Mouse (Mus musculus) ES-E14 (cell line): ENCODE data around the gene Tars2. TPM values are rescaled to one million over a fixed set of nuclear protein-coding genes. Genes with fewer than 3 reads are reported as not detected.

Experiments used
- DNase-seq: peaks from one replicate; pipeline ENCODE4 v3.0.0-alpha.2; 2013; ENCODE audit warnings: low read depth, low spot score
- H3K27ac ChIP-seq: 2 replicates; pipeline ENCODE4 v1.5.1; 2012; ENCODE audit warnings: low read depth, mild to moderate bottlenecking, low read length, moderate library complexity, mixed read lengths; ENCODE audit not compliant: poor library complexity, insufficient read depth, severe bottlenecking
- H3K36me3 ChIP-seq: 2 replicates; pipeline ENCODE4 v1.6.1; 2012; ENCODE audit warnings: mild to moderate bottlenecking, low read length, moderate library complexity, mixed read lengths; ENCODE audit not compliant: control insufficient read depth, poor library complexity, insufficient read depth, severe bottlenecking
- H3K4me1 ChIP-seq, 2 experiments: fragments of 150-350 bp in 1 of 2; sonication (generic) in 1 of 2; 2 replicates each; pipeline ENCODE4 v1.6.1; 2012; ENCODE audit warnings: low read length in 2 of 2, mild to moderate bottlenecking in 1 of 2, mixed read lengths in 1 of 2; ENCODE audit not compliant: control insufficient read depth in 2 of 2, insufficient read depth in 2 of 2, poor library complexity in 1 of 2
- H3K4me3 ChIP-seq, 2 experiments: fragments of 150-350 bp in 1 of 2; sonication (generic) in 1 of 2; 2 replicates each; pipeline ENCODE4 v1.5.1; 2012; ENCODE audit warnings: low read length in 2 of 2, low read depth in 1 of 2, mild to moderate bottlenecking in 1 of 2, mixed read lengths in 1 of 2; ENCODE audit not compliant: insufficient read depth in 1 of 2, poor library complexity in 1 of 2, severe bottlenecking in 1 of 2
- H3K9ac ChIP-seq: 2 replicates; pipeline ENCODE4 v1.6.1; 2012; ENCODE audit warnings: low read depth, mild to moderate bottlenecking, low read length, mixed read lengths; ENCODE audit not compliant: poor library complexity, insufficient read depth, severe bottlenecking
- H3K9me3 ChIP-seq: fragments of 150-350 bp; sonication (generic); 2 replicates; pipeline ENCODE4 v1.6.1; 2012; ENCODE audit warnings: low read depth, mild to moderate bottlenecking, low read length; ENCODE audit not compliant: control insufficient read depth, insufficient read depth
- CHD2 ChIP-seq: IDR thresholded peaks from 2 replicates; pipeline ENCODE4 v1.6.1; 2014; ENCODE audit warnings: mild to moderate bottlenecking, low read depth, low read length, inconsistent platforms
- HCFC1 ChIP-seq: IDR thresholded peaks from 2 replicates; pipeline ENCODE4 v1.6.1; 2012; ENCODE audit warnings: low read length, inconsistent platforms, borderline replicate concordance; ENCODE audit not compliant: insufficient read depth
- MAFK ChIP-seq: IDR thresholded peaks from 2 replicates; pipeline ENCODE4 v1.6.1; 2014; ENCODE audit warnings: mild to moderate bottlenecking, low read depth, low read length, inconsistent platforms; ENCODE audit not compliant: insufficient read depth
- ZC3H11A ChIP-seq: IDR thresholded peaks from 2 replicates; pipeline ENCODE4 v1.6.1; 2012; ENCODE audit warnings: low read depth, mild to moderate bottlenecking, inconsistent platforms, low read length, borderline replicate concordance
- ZNF384 ChIP-seq: IDR thresholded peaks from 2 replicates; pipeline ENCODE4 v1.6.1; 2012; ENCODE audit warnings: low read depth, low read length, inconsistent platforms
- in situ Hi-C, 2 experiments: fragments of 600-800 bp; cut with MboI; formaldehyde crosslinking; loops; one replicate each; pipeline ENCODE4 v1.15.1; 2025; ENCODE audit warnings: low sequenced_read_pairs in 2 of 2, inconsistent platforms in 1 of 2; ENCODE audit not compliant: unreplicated experiment in 2 of 2
- total RNA-seq: library from RNA; depleted of rRNA; stranded (reverse); fragments of 300-350 nt; gene quantifications from 2 replicates; pipeline ENCODE4 v1.2.3, GENCODE M21; 2012

Gene Tars2
- total RNA-seq, 1 experiment, result 85.9 TPM

DNA sequence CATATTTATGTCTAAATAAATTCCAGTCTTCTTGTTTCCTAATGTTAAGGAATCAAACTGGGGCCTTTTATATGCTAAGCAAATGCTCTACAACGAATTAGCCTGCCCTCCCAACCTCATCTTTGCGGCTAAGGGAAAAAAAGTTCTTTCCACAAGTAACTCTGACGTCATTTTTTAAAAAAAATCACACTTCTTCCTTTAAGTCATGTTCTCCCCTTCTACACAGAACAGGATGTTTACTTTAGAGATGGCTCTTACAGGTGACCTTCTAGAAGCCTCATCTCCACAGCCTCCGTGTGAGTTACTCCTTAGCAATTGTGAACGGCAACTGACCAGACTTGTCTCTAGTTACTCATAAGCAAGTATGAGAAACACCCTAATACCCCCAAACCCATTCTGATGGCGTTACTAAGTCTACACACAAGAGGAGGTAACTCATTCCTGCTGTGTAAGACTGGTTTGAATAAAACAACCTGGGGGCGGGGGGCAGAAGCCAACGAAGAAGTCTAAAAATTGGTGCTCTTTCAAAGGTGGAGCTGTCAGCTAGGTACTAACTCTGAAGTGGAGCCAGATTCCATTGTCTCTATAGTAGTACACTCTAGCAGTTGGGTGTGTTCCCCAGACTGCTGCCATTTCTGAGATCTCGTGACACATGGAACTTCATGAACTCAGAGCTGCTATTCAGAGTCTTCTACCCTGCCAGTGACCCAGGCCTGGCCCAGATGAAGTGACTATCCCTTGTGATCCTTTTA, 1.4 kb downstream of the Tars2 start:
- no peaks in the 10 kb centered on the region for H3K36me3 ChIP-seq
- H3K9ac ChIP-seq, result no peak overlapping the region
- peaks cover 9 to 15% of the 10 kb centered on the region in 2 experiments for H3K4me1 ChIP-seq
- TF ChIP-seq ZNF384, result peak; percentile 25; the same call in 1 of the 2 replicates
- no peak for TF ChIP-seq MAFK
- in situ Hi-C loops, result no loop called here
- no peak for DNase-seq
- no peaks in the 10 kb centered on the region for H3K9me3 ChIP-seq
- H3K4me3 ChIP-seq, result no peak overlapping the region
- no peak overlapping the region for H3K27ac ChIP-seq

DNA sequence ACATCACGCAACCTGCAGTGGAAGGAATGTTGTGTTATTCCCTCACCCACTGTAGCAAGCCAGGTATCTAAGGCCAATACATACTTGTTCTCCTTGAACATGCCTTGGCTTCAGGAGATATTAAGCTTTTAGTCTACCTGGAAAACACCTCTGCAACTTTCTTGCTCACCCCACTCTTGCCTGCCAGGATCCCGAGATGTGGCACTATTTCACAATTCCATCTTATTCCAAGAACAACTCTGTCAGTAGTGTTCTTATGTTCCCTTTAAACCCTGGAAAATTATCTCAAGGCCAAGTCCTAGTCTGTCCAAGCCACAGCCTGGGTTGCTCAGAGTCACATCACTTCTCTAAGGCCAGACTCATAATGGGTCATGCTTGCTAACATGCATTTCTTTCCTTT, 3.2 kb downstream of the Tars2 start:
- in situ Hi-C loops, result no loop called here
- Histone ChIP-seq H3K36me3 (peaks cover 10% of the 10 kb centered on the region), H3K4me3 (no peak overlapping the region), H3K27ac (no peak overlapping the region), H3K9me3 (no peaks in the 10 kb centered on the region), H3K9ac (no peak overlapping the region), H3K4me1 (peaks cover 2 to 7% of the 10 kb centered on the region in 2 experiments)
- DNase-seq, result no peak
- TF ChIP-seq CHD2, result no peak
- TF ChIP-seq MAFK, result no peak
- no peak for TF ChIP-seq ZNF384
- no peak for TF ChIP-seq HCFC1

DNA sequence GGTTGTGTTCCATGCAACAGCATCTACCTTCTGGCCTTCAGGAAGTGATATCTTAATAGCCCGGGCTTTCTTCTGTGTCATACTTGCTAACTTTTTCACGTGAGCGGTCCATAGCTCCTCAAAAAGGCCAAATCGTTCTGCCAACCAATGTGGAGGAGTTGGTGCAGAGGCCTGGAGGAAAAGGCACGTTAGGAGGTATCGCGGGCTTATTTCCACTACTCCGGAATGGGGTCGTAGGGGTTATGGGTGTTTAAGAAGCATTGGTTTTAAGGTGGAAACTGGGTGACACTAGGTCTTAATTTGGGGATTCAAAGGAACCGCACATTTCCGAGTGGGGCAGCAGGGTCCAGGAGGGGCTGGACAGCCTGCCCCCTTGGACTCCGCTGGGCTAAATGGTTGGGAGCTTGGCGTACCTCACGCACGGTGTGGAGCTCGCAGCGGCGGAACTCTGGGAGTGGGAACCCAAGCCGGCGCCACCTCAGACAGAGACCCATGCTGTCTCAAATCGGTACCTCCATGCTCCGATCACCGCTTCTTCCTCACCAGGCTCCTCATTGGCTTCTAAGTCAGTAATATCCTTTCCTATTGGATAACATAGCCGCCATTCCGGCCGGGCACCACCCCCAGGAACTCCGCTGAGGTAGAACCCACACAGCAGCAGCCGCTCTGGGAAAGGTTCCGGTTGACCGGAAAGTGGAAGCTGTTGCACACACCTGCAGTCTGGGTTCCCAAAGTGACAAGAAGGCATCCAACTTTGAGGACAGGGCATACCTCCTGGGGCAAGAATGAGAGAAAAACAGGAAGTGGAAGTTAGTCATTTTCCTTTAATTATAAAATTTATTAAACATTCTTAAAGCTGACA, 5.4 kb downstream of the Tars2 start:
- DNase-seq, result peak; percentile 91
- H3K4me1 ChIP-seq, result peaks cover 2 to 5% of the 10 kb centered on the region in 2 experiments; a peak in 3 of 4 replicates
- no peaks in the 10 kb centered on the region for H3K9me3 ChIP-seq
- TF ChIP-seq ZC3H11A (no peak), HCFC1 (peak; percentile 79), CHD2 (peak; percentile 94)
- H3K36me3 ChIP-seq, result peaks cover 26% of the 10 kb centered on the region
- peak overlapping the region; percentile 80 to 95 for H3K4me3 ChIP-seq
- H3K27ac ChIP-seq, result peak overlapping the region; percentile 38
- in situ Hi-C loops, result no loop called here
- H3K9ac ChIP-seq, result peak overlapping the region; percentile 89

DNA sequence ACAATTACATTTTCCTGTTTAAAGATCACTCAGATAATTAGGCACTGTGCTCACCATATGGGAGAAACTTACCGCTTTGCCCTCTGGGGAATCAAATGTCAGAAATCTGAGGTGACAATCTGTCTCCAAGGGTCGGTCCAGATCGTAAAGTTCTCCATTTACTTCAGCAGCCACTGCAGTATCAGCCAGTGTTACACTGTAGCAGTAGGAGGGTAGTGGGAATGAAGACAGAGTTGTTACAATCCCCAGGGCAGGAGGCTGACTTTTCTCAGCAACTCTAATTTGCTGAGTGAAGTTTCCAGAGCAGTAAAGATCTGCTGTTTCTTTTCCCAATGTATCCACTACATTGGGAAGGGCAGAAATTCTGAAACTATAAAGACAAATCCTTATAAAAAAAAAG, 7.1 kb downstream of the Tars2 start:
- H3K4me3 ChIP-seq, result no peak overlapping the region
- H3K27ac ChIP-seq, result no peak overlapping the region
- no peaks in the 10 kb centered on the region for H3K9me3 ChIP-seq
- no peak for DNase-seq
- peaks cover 39% of the 10 kb centered on the region for H3K36me3 ChIP-seq
- no peak overlapping the region for H3K9ac ChIP-seq
- H3K4me1 ChIP-seq, result no peaks in the 10 kb centered on the region; a peak in 1 of 4 replicates
- in situ Hi-C loops, result no loop called here
- no peak for TF ChIP-seq CHD2
- no peak for TF ChIP-seq HCFC1
- no peak for TF ChIP-seq ZC3H11A
- TF ChIP-seq ZNF384, result no peak
- no peak for TF ChIP-seq MAFK
